Mouse (Mus musculus): Measurements from ENCODE around the gene Nemf. TPM values are rescaled to one million over a fixed set of nuclear protein-coding genes. Genes with fewer than 3 reads are reported as not detected.

Nemf gene
- total and polyA plus RNA-seq, 3 experiments, result 34.3 to 56.6 (median 44.9) TPM

GRCm38 (mm10) chr12:69267956-69268632 is 88.9 kb downstream of the Nemf start:
- no peak for TF ChIP-seq PAX5 (IDR thresholded peaks at IDR 0.05; ENCODE audit: low read length)
- no peak for TF ChIP-seq MEF2A (IDR thresholded peaks at IDR 0.05; ENCODE audit: borderline replicate concordance, low read depth, low read length)
- no peak for TF ChIP-seq JUN (IDR thresholded peaks at IDR 0.05; ENCODE audit: insufficient read depth, low read depth, low read length)
- no peak for TF ChIP-seq MAZ (IDR thresholded peaks at IDR 0.05; ENCODE audit: low read depth, low read length)
- no peak for TF ChIP-seq CHD2 (IDR thresholded peaks at IDR 0.05; ENCODE audit: low read length)
- TF ChIP-seq CTCF (conservative IDR thresholded peaks at IDR 0.05 in 1 of 2, IDR thresholded peaks at IDR 0.05 in 1 of 2; ENCODE audit: low read depth in 2 of 2, low read length in 2 of 2), result no peak
- TF ChIP-seq ZNF384 (IDR thresholded peaks at IDR 0.05; ENCODE audit: low read depth, low read length), result no peak
- no peak for TF ChIP-seq NRF1 (IDR thresholded peaks at IDR 0.05; ENCODE audit: low read depth, low read length)
- no peak for TF ChIP-seq MXI1 (IDR thresholded peaks at IDR 0.05; ENCODE audit: low read depth, low read length)
- no peak for TF ChIP-seq SIN3A (IDR thresholded peaks at IDR 0.05; ENCODE audit: low read length)
- no peak overlapping the region for H3K27ac ChIP-seq (ENCODE audit: insufficient read depth, low read depth)
- H3K4me3 ChIP-seq (replicated peaks in 1 of 3; ENCODE audit: low read depth in 2 of 3, low read length in 2 of 3, poor library complexity in 1 of 3), result no peak overlapping the region
- H3K4me2 ChIP-seq (ENCODE audit: insufficient read depth, low read depth, poor library complexity, severe bottlenecking), result no peak overlapping the region
- no peaks in the 10 kb centered on the region for H3K4me1 ChIP-seq (ENCODE audit: control insufficient read depth in 1 of 2, insufficient read depth in 2 of 2)
- peaks cover 0 to 4% of the 10 kb centered on the region in 2 experiments for H3K36me3 ChIP-seq (replicated peaks in 1 of 2; ENCODE audit: control insufficient read depth in 1 of 2, insufficient read depth in 1 of 2, low read length in 1 of 2)
- DNase-seq (ENCODE audit: extremely low read depth), result no peak
- no peaks in the 10 kb centered on the region for H3K27me3 ChIP-seq (replicated peaks)
- in situ Hi-C loops (cut with MboI; ENCODE audit: low pct_ligation_motif_present, low pct_unique_long_range_greater_than_20kb, low sequenced_read_pairs) (no loop called here), dilution Hi-C loops (cut with MboI; ENCODE audit: extremely low pct_ligation_motif_present, extremely low pct_unique_long_range_greater_than_20kb, low sequenced_read_pairs) (no loop called here)
- H3K79me2 ChIP-seq (replicated peaks; ENCODE audit: control insufficient read depth, extremely low read depth, insufficient read depth, poor library complexity, severe bottlenecking), result no peaks in the 10 kb centered on the region
- no peak overlapping the region for H3K9ac ChIP-seq (ENCODE audit: insufficient read depth, low read depth)
- no peaks in the 10 kb centered on the region for H3K9me3 ChIP-seq (replicated peaks; ENCODE audit: low read length)

GRCm38 (mm10) chr12:69265031-69265430 is 91.9 kb downstream of the Nemf start:
- no peak overlapping the region for H3K4me2 ChIP-seq (ENCODE audit: insufficient read depth, low read depth, poor library complexity, severe bottlenecking)
- H3K4me1 ChIP-seq (ENCODE audit: control insufficient read depth in 1 of 2, insufficient read depth in 2 of 2), result no peaks in the 10 kb centered on the region
- H3K27ac ChIP-seq (ENCODE audit: insufficient read depth, low read depth), result no peak overlapping the region
- dilution Hi-C loops (cut with MboI; ENCODE audit: extremely low pct_ligation_motif_present, extremely low pct_unique_long_range_greater_than_20kb, low sequenced_read_pairs) (no loop called here), in situ Hi-C loops (cut with MboI; ENCODE audit: low pct_ligation_motif_present, low pct_unique_long_range_greater_than_20kb, low sequenced_read_pairs) (no loop called here)
- no peaks in the 10 kb centered on the region for H3K79me2 ChIP-seq (replicated peaks; ENCODE audit: control insufficient read depth, extremely low read depth, insufficient read depth, poor library complexity, severe bottlenecking)
- TF ChIP-seq EP300 (IDR thresholded peaks at IDR 0.05; ENCODE audit: low read length) (no peak), NELFE (IDR thresholded peaks at IDR 0.05; ENCODE audit: low read depth, low read length) (no peak), CHD2 (IDR thresholded peaks at IDR 0.05; ENCODE audit: low read length) (no peak), POLR2AphosphoS2 (IDR thresholded peaks at IDR 0.05; ENCODE audit: low read depth, low read length) (no peak), MAFK (IDR thresholded peaks at IDR 0.05; ENCODE audit: insufficient replicate concordance, low read length) (no peak)
- H3K9ac ChIP-seq (ENCODE audit: insufficient read depth, low read depth), result no peak overlapping the region
- H3K36me3 ChIP-seq (replicated peaks in 1 of 2; ENCODE audit: control insufficient read depth in 1 of 2, insufficient read depth in 1 of 2, low read length in 1 of 2), result peaks cover 0 to 4% of the 10 kb centered on the region in 2 experiments
- H3K27me3 ChIP-seq (replicated peaks), result no peaks in the 10 kb centered on the region
- H3K4me3 ChIP-seq (replicated peaks in 1 of 3; ENCODE audit: low read depth in 2 of 3, low read length in 2 of 3, poor library complexity in 1 of 3), result no peak overlapping the region
- H3K9me3 ChIP-seq (replicated peaks; ENCODE audit: low read length), result no peaks in the 10 kb centered on the region
- no peak for DNase-seq (ENCODE audit: extremely low read depth)

Data from CH12.LX (cell line).